Mouse (Mus musculus) hindbrain, embryonic 12.5 days (tissue): ENCODE data around the gene Srp72. TPM values are rescaled to one million over a fixed set of nuclear protein-coding genes. Genes with fewer than 3 reads are reported as not detected.
"Not testable (repeated sequence)": the region's sequence is repeated elsewhere in the genome, so short reads cannot be mapped to it uniquely, and the experiment has no call there.

Source experiments
- ATAC-seq: fragments of 200-750 bp; cut with Nextera tagmentation; 2 replicates; pipeline ENCODE4 v1.8.0; 2017; ENCODE audit warnings: moderate TSS enrichment; ENCODE audit not compliant: low FRiP score
- H3K27ac ChIP-seq: fragments of 300-500 bp; sonication (generic); 2 replicates; pipeline ENCODE4 v1.5.1; 2016; ENCODE audit warnings: mild to moderate bottlenecking
- H3K27me3 ChIP-seq: fragments of 300-500 bp; sonication (generic); 2 replicates; pipeline ENCODE4 v1.6.1; 2016; ENCODE audit warnings: mild to moderate bottlenecking
- H3K36me3 ChIP-seq: fragments of 300-500 bp; sonication (generic); 2 replicates; pipeline ENCODE4 v1.6.1; 2016; ENCODE audit warnings: mild to moderate bottlenecking
- H3K4me1 ChIP-seq: fragments of 300-500 bp; sonication (generic); 2 replicates; pipeline ENCODE4 v1.6.1; 2016
- H3K4me2 ChIP-seq: fragments of 300-500 bp; sonication (generic); replicated peaks from 2 replicates; pipeline ENCODE4 v1.6.1; 2016; ENCODE audit warnings: mild to moderate bottlenecking
- H3K4me3 ChIP-seq: fragments of 300-500 bp; sonication (generic); 2 replicates; pipeline ENCODE4 v1.5.1; 2016; ENCODE audit warnings: mild to moderate bottlenecking
- H3K9ac ChIP-seq: fragments of 300-500 bp; sonication (generic); 2 replicates; pipeline ENCODE4 v1.6.1; 2016; ENCODE audit warnings: mild to moderate bottlenecking, moderate library complexity
- H3K9me3 ChIP-seq: fragments of 300-500 bp; sonication (generic); replicated peaks from 2 replicates; pipeline ENCODE4 v1.6.1; 2016; ENCODE audit warnings: mild to moderate bottlenecking
- WGBS: fragments of 180-500 bp; shearing (Covaris S2); methylation state at CpG from one replicate; pipeline ENCODE4 v1.1.7; 2016; 5-methylcytosine and 5-hydroxymethylcytosine counted together
- polyA plus RNA-seq: library from polyadenylated mRNA; unstranded; fragments of >200 nt; fragmentation: Nextera tagmentation; extraction: Ambion mirVana; gene quantifications from 2 replicates; pipeline ENCODE4 v1.2.1, GENCODE M21; 2016

Srp72 gene
- polyA plus RNA-seq, 1 experiment from 2014 or later, result 79.9 TPM

GRCm38 (mm10) chr5:76951106-76952027 is 23.1 kb upstream of the Srp72 start, which contains the start of the genes Paics and Ppat:
Gene Paics (plus strand): TSS chr5:76951307.
Gene Ppat (minus strand): TSS chr5:76951578.
- peak within 1 kb of the TSS; percentile 79 for H3K9ac ChIP-seq
- WGBS, result under 1% methylated on average over 81 of the region's 81 CpGs
- H3K4me1 ChIP-seq, result peaks cover 29% of the 10 kb centered on the region
- H3K36me3 ChIP-seq, result peaks cover 3% of the 10 kb centered on the region
- H3K4me2 ChIP-seq, result peak within 1 kb of the TSS; percentile 93
- no peaks in the 10 kb centered on the region for H3K27me3 ChIP-seq
- peak within 1 kb of the TSS; percentile 71 for H3K4me3 ChIP-seq
- peak within 1 kb of the TSS; percentile 82 for H3K27ac ChIP-seq
- ATAC-seq, result peak; percentile 98
- no peaks in the 10 kb centered on the region for H3K9me3 ChIP-seq

DNA sequence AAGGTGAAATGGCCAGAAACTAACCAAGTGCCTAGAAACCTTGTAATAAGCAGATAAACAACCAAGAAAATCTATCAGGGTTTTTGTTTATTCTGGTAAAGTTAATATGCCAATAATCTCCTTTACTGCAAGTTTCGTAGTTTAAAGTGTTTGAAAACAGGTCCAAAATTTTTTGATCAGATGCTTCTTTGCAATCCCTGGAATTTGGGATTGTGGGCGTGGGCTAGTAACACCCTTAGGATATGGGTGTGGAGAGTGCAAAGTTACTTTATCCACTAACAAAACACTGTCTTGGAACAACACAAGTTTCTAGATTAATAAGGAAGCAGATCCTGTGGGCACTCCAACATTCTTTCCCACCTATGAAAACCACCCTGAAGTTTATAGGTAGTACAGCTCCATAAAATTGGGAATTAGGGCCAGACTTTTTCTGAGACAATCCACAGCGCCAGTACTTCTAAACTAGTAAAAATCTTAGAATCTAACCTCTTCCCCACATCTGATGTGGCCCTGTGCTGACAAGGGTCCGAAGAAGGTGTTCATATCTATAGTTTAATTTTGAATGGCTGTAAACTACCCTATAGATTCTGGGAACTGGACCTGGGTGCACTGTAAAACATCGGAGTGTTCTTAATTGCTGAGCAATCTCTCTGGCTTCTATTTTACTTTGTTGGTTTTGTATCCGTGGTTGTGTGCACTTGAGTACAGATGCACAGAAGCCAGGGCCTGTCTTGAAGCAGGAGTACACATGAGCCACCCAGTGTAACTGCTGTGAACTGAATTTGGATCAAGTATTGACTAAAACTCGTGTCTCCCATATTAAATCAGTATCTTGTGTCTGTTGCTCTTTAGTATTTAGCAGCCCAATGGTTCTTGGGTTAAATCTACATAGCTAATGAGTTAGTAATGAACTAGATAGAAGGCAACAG is 22.1 kb upstream of the Srp72 start:
- H3K4me3 ChIP-seq, result peak overlapping the region; percentile 71
- H3K4me2 ChIP-seq, result peak overlapping the region; percentile 93
- no peaks in the 10 kb centered on the region for H3K9me3 ChIP-seq
- no peaks in the 10 kb centered on the region for H3K27me3 ChIP-seq
- WGBS, result 23% methylated on average over 7 of the region's 7 CpGs
- H3K4me1 ChIP-seq, result peaks cover 28% of the 10 kb centered on the region
- H3K36me3 ChIP-seq, result peaks cover 13% of the 10 kb centered on the region
- H3K27ac ChIP-seq, result peak overlapping the region; percentile 82; the same call in 1 of the 2 replicates
- no peak for ATAC-seq
- H3K9ac ChIP-seq, result peak overlapping the region; percentile 79

- Histone ChIP-seq H3K4me1 (peaks cover 28% of the 10 kb centered on the region), H3K27me3 (no peaks in the 10 kb centered on the region), H3K36me3 (peaks cover 27% of the 10 kb centered on the region), H3K4me2 (no peak overlapping the region), H3K9me3 (no peaks in the 10 kb centered on the region), H3K9ac (no peak overlapping the region), H3K27ac (no peak overlapping the region), H3K4me3 (no peak overlapping the region)
- WGBS, result 75% methylated on average over 3 of the region's 3 CpGs
- no peak for ATAC-seq
These were observed 20.7 kb upstream of the Srp72 start for GRCm38 (mm10) chr5:76953794-76954193.

DNA sequence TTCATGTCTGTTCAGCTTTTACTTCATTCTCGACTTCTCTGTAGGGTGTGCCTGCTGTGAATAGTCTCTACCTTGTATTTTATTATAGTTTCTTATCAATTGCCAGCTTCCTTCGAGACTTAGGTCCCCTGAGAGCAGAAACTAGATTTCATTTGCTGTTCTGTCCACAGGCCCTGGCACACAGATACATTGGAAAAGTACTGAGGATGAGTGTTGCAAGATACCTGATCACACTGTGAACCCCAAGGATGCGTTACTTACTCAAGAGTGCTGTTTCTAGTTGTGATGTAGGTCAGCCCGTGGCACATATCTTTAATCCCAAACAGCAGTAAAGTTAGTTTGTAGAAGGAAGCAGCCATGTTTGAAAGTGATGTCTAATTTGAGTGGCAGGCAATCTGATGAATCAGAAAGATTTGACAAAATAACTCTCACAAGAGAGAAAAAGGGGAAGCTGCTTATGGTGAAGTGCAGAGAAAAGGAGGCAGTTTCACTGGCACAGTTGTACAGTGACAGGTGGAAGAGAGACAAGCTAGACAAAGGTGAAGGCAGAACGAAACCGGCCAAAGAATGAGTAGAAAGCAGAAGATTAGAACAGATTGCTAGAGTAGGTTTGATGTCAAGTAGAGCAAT is 20.1 kb upstream of the Srp72 start:
- Histone ChIP-seq H3K4me2 (no peak overlapping the region), H3K4me3 (no peak overlapping the region), H3K27ac (no peak overlapping the region), H3K9me3 (no peaks in the 10 kb centered on the region), H3K27me3 (no peaks in the 10 kb centered on the region), H3K4me1 (peaks cover 28% of the 10 kb centered on the region), H3K9ac (no peak overlapping the region), H3K36me3 (peaks cover 31% of the 10 kb centered on the region)
- no peak for ATAC-seq
- WGBS, result 89% methylated on average over 6 of the region's 6 CpGs

DNA sequence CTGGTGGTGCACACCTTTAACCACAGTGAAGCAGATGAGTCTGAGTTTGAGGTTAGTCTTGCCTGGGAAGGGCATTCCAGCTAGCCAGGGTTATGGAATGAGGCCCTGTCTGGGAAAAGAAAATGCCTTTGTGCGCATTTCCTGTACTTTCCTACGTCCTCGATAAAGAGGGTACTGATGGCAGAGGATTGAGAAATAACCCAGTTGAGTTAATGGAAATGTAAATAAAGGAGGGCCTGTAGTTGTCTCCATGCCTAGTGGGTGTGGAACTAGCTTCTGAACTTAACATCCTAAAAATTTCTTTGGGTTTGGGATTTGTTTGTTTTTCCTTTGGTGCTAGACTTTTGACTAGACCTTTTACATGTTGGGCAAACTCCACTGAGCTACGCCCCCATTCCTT is 19.0 kb upstream of the Srp72 start:
- H3K4me3 ChIP-seq, result no peak overlapping the region
- no peaks in the 10 kb centered on the region for H3K27me3 ChIP-seq
- no peak overlapping the region for H3K9ac ChIP-seq
- H3K9me3 ChIP-seq, result no peaks in the 10 kb centered on the region
- peaks cover 18% of the 10 kb centered on the region for H3K4me1 ChIP-seq
- H3K36me3 ChIP-seq, result peaks cover 38% of the 10 kb centered on the region
- H3K27ac ChIP-seq, result no peak overlapping the region
- no peak overlapping the region for H3K4me2 ChIP-seq
- no peak for ATAC-seq
- 85% methylated on average over 4 of the region's 4 CpGs for WGBS

GRCm38 (mm10) chr5:76957954-76958353 is 16.5 kb upstream of the Srp72 start:
- peaks cover 56% of the 10 kb centered on the region for H3K36me3 ChIP-seq
- WGBS, result 97% methylated on average over 1 of the region's 1 CpGs
- H3K4me3 ChIP-seq, result no peak overlapping the region
- no peak overlapping the region for H3K9ac ChIP-seq
- no peaks in the 10 kb centered on the region for H3K27me3 ChIP-seq
- H3K4me1 ChIP-seq, result peaks cover 9% of the 10 kb centered on the region; the same call in 1 of the 2 replicates
- H3K9me3 ChIP-seq, result no peaks in the 10 kb centered on the region
- ATAC-seq, result no peak
- H3K27ac ChIP-seq, result no peak overlapping the region
- no peak overlapping the region for H3K4me2 ChIP-seq

DNA sequence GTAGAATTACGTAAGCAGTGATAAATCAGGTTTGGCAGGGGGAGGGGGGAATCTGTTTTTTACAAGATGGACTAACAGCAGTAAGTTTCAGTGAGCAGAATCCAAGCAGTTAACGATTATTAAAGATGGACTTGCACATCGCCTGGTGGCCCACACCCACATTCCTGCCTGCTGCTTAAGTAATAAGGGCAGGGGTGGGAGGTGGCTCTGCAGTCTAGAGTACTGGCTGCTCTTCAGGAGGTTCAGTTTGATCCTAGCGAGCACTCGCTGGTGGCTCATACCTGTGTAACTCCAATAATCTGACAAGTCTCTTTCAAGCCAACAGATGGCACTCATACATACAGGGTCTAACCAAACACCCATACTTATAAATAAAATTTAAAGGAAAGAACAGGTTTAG is 14.9 kb upstream of the Srp72 start:
- Histone ChIP-seq H3K9me3 (no peaks in the 10 kb centered on the region), H3K27ac (no peak overlapping the region), H3K4me3 (no peak overlapping the region), H3K27me3 (no peaks in the 10 kb centered on the region), H3K9ac (no peak overlapping the region), H3K4me1 (peaks cover 3% of the 10 kb centered on the region; the same call in 1 of the 2 replicates), H3K36me3 (peaks cover 72% of the 10 kb centered on the region), H3K4me2 (no peak overlapping the region)
- no peak for ATAC-seq
- WGBS, result 98% methylated on average over 5 of the region's 5 CpGs

DNA sequence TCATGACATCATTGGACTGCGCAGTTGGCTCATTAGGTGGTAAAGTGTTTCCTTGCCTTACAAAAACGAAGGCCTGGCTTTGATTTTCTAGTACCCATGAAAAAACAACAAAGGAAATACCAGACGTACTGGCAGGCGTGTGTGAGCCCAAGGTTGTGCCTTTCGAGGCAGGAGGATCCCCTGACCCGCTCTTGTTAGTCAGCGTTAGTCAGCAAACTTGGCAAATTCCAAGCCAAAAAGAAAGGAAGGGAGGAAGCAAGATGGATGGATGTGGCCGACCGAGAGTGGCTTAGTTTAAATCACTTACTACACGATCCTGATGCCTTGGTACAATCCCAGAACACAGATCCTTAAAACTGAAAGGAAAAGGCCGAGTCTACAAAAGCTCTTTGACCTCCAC is 11.9 kb upstream of the Srp72 start:
- Histone ChIP-seq H3K9me3 (no peaks in the 10 kb centered on the region), H3K27me3 (no peaks in the 10 kb centered on the region), H3K9ac (no peak overlapping the region), H3K4me2 (no peak overlapping the region), H3K27ac (no peak overlapping the region), H3K4me3 (no peak overlapping the region), H3K4me1 (no peaks in the 10 kb centered on the region), H3K36me3 (peaks cover 75% of the 10 kb centered on the region)
- no peak for ATAC-seq
- WGBS, result 80% methylated on average over 11 of the region's 11 CpGs

DNA sequence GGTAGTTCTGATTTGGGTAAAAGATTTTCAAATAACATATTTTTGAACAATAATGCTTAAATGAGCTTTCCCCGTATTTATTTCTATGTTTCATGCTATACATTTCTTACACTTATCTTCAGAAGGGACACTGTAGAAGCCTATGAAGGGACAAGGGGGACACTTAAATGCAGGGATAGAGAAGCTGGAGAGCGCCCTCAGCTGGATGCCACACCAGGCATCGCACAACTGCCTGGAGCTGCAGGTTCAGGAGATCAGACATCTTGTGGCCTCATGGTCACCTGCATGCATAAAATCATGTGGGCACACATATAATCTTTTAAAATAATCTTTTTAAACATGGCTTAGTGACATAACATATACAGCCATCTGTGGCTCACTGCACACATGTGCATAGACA is 9.8 kb upstream of the Srp72 start:
- peaks cover 75% of the 10 kb centered on the region for H3K36me3 ChIP-seq
- no peak for ATAC-seq
- WGBS, result 90% methylated on average over 3 of the region's 3 CpGs
- H3K27ac ChIP-seq, result no peak overlapping the region
- no peak overlapping the region for H3K9ac ChIP-seq
- no peaks in the 10 kb centered on the region for H3K9me3 ChIP-seq
- no peaks in the 10 kb centered on the region for H3K4me1 ChIP-seq
- H3K4me3 ChIP-seq, result no peak overlapping the region
- H3K4me2 ChIP-seq, result no peak overlapping the region
- no peaks in the 10 kb centered on the region for H3K27me3 ChIP-seq

DNA sequence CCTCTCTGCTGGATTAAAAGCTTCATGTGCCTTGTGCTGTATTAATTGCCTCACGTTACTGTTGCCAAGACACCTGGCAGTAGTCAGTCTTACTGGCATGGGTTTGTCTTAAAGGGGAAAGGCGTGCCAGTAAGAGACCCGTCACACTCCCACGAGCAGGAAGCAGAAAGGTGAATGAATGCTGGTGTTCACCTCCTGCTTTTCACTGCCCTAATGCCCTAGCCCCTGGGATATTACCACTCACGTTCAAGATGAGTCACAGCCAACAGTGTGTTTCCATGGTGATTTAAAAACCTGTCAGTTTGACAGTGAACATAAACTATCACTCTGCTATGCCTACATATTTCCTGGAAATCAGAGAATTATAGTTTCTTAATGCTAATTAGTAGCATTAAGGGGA is 5.2 kb upstream of the Srp72 start:
- no peak overlapping the region for H3K4me3 ChIP-seq
- H3K27me3 ChIP-seq, result no peaks in the 10 kb centered on the region
- H3K4me1 ChIP-seq, result peaks cover 8% of the 10 kb centered on the region
- no peaks in the 10 kb centered on the region for H3K9me3 ChIP-seq
- H3K9ac ChIP-seq, result no peak overlapping the region
- no peak for ATAC-seq
- no peak overlapping the region for H3K4me2 ChIP-seq
- 86% methylated on average over 5 of the region's 5 CpGs for WGBS
- H3K36me3 ChIP-seq, result peaks cover 49% of the 10 kb centered on the region
- no peak overlapping the region for H3K27ac ChIP-seq

- Histone ChIP-seq H3K4me1 (peaks cover 16% of the 10 kb centered on the region), H3K36me3 (peaks cover 36% of the 10 kb centered on the region)
- not testable (repeated sequence) for H3K9me3 ChIP-seq, H3K27me3 ChIP-seq, H3K4me3 ChIP-seq, H3K4me2 ChIP-seq, H3K9ac ChIP-seq, ATAC-seq, H3K27ac ChIP-seq
- WGBS, result 92% methylated on average over 1 of the region's 1 CpGs
These were observed 3.4 kb upstream of the Srp72 start for GRCm38 (mm10) chr5:76971115-76971514.

- Histone ChIP-seq H3K27ac (no peak overlapping the region), H3K9me3 (no peaks in the 10 kb centered on the region), H3K4me1 (peaks cover 16% of the 10 kb centered on the region), H3K4me2 (peak overlapping the region; percentile 92), H3K9ac (0 out of 2 replicates have a peak overlapping the region, but pooled peaks have one; percentile 69), H3K27me3 (no peaks in the 10 kb centered on the region), H3K4me3 (peak overlapping the region; percentile 86), H3K36me3 (peaks cover 27% of the 10 kb centered on the region)
- no peak for ATAC-seq
- 78% methylated on average over 3 of the region's 3 CpGs for WGBS
These were observed 995 bp upstream of the Srp72 start for GRCm38 (mm10) chr5:76973488-76973887.
